Mouse (Mus musculus): Measurements from ENCODE around the gene Bpi.
A peak's percentile ranks its signal among the peaks of the same experiment; 100 is the strongest.

DNA sequence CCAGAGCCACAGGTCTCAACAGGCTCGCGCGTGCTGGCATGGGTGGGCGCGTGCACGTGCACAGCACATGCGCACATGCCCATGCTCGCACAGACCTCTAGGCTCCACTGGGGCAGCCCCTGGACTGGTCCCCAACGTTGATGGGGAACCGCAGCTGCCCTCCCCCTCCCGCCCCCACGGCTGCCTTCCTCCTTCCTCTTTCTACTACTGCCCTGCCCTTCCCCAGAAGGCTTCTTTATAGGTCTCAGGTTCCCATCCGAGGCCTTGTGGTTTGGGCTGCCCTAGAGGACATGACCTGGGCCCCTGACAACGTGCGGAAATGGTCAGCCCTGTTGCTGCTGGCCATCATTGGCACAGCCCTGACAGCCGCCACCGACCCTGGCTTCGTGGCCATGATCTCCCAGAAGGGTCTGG lies at the start of gene Bpi:
- TF ChIP-seq POLR2A (IDR thresholded peaks at IDR 0.05; ENCODE audit: insufficient read length, low read depth) (no peak), USF1 (IDR thresholded peaks at IDR 0.05; ENCODE audit: low read depth) (no peak), MYOD1 (IDR thresholded peaks at IDR 0.05; ENCODE audit: control insufficient read depth in 1 of 3, insufficient read length in 2 of 3, low read depth in 2 of 3) (peak in 2 of 3 experiments; percentile 70 to 87), E2F4 (IDR thresholded peaks at IDR 0.05; ENCODE audit: insufficient read depth) (no peak), POLR2AphosphoS2 (IDR thresholded peaks at IDR 0.05; ENCODE audit: insufficient read length, low read depth) (no peak), MAX (IDR thresholded peaks at IDR 0.05; ENCODE audit: low read depth) (no peak), SRF (IDR thresholded peaks at IDR 0.05; ENCODE audit: control insufficient read depth, insufficient read length, low read depth) (no peak), TCF12 (IDR thresholded peaks at IDR 0.05; ENCODE audit: insufficient read depth, poor library complexity, severe bottlenecking) (no peak), MYOG (IDR thresholded peaks at IDR 0.05; ENCODE audit: control insufficient read depth in 1 of 3, insufficient read depth in 1 of 3, insufficient read length in 2 of 3, low read depth in 2 of 3) (peak in 2 of 3 experiments; percentile 37 to 48), CEBPB (IDR thresholded peaks at IDR 0.05; ENCODE audit: insufficient read depth, poor library complexity, severe bottlenecking) (no peak), REST (IDR thresholded peaks at IDR 0.05; ENCODE audit: insufficient read depth, insufficient read length) (no peak), TCF3 (IDR thresholded peaks at IDR 0.05; ENCODE audit: insufficient read length, low read depth) (no peak)
